Mouse (Mus musculus): ENCODE data around the gene Trir. TPM values are rescaled to one million over a fixed set of nuclear protein-coding genes. Genes with fewer than 3 reads are reported as not detected.
A peak's percentile ranks its signal among the peaks of the same experiment; 100 is the strongest.

The Trir gene
- polyA plus RNA-seq, 1 experiment from 2014 or later: 156 TPM

DNA sequence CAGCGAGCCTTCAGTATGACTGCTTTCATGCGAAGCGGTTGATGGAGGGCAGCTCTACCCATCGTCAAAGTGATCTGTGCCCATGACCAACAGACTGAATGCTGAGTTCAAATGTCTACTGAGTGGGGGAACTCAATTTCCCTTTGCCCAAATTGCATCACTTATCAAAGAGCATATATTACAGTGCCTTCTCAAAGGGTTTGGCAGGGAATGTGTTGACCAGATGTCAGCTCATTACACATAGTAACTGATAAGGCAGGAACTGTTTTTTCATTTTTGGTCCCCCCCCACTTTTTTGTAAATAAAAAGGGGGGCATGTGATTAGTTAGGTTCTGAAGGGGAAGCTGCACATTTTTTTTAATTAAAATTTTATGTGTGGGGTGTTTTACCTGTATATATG is 36.0 kb downstream of the Trir start:
- no peak for ATAC-seq (ENCODE audit: insufficient read depth)
- WGBS: 93% methylated on average over 4 of the region's 4 CpGs

GRCm38 (mm10) chr8:85065213-85065612 is 38.6 kb downstream of the Trir start:
- WGBS: 20% methylated on average over 2 of the region's 2 CpGs

More for the DNA sequence above, 36.0 kb downstream of the Trir start:
- Histone ChIP-seq H3K36me3 (ENCODE audit: insufficient read depth) (peaks cover 8% of the 10 kb centered on the region; the same call in 1 of the 2 replicates), H3K27ac (ENCODE audit: low read depth) (no peak overlapping the region), H3K9ac (no peak overlapping the region), H3K9me3 (ENCODE audit: low read depth, low read length) (no peaks in the 10 kb centered on the region), H3K27me3 (ENCODE audit: insufficient read depth, low read length) (no peaks in the 10 kb centered on the region), H3K4me3 (ENCODE audit: low read depth, low read length) (no peak overlapping the region), H3K4me2 (no peak overlapping the region), H3K4me1 (ENCODE audit: insufficient read depth) (no peaks in the 10 kb centered on the region; the same call in 1 of the 2 replicates)
- no peak for TF ChIP-seq CTCF (IDR thresholded peaks at IDR 0.05; ENCODE audit: low read depth)
- DNase-seq: no peak

GRCm38 (mm10) chr8:85067155-85067554 is 40.5 kb downstream of the Trir start:
- peaks cover 3% of the 10 kb centered on the region; the same call in 1 of the 2 replicates for H3K36me3 ChIP-seq (ENCODE audit: insufficient read depth)
- no peak for DNase-seq
- no peaks in the 10 kb centered on the region for H3K27me3 ChIP-seq (ENCODE audit: insufficient read depth, low read length)
- H3K4me1 ChIP-seq (ENCODE audit: insufficient read depth): peaks cover under 1% of the 10 kb centered on the region; the same call in 1 of the 2 replicates
- no peak overlapping the region for H3K4me2 ChIP-seq
- 100% methylated on average over 2 of the region's 2 CpGs for WGBS
- no peak for TF ChIP-seq CTCF (IDR thresholded peaks at IDR 0.05; ENCODE audit: low read depth)
- H3K27ac ChIP-seq (ENCODE audit: low read depth): no peak overlapping the region
- H3K4me3 ChIP-seq (ENCODE audit: low read depth, low read length): no peak overlapping the region
- ATAC-seq (ENCODE audit: insufficient read depth): no peak
- H3K9ac ChIP-seq: no peak overlapping the region
- no peaks in the 10 kb centered on the region for H3K9me3 ChIP-seq (ENCODE audit: low read depth, low read length)

More at GRCm38 (mm10) chr8:85065213-85065612, 38.6 kb downstream of the Trir start:
- Histone ChIP-seq H3K36me3 (ENCODE audit: insufficient read depth) (peaks cover 3% of the 10 kb centered on the region; the same call in 1 of the 2 replicates), H3K27ac (ENCODE audit: low read depth) (no peak overlapping the region), H3K9ac (no peak overlapping the region), H3K9me3 (ENCODE audit: low read depth, low read length) (no peaks in the 10 kb centered on the region), H3K4me1 (ENCODE audit: insufficient read depth) (no peaks in the 10 kb centered on the region; the same call in 1 of the 2 replicates), H3K4me2 (no peak overlapping the region), H3K27me3 (ENCODE audit: insufficient read depth, low read length) (no peaks in the 10 kb centered on the region), H3K4me3 (ENCODE audit: low read depth, low read length) (no peak overlapping the region)
- no peak for ATAC-seq (ENCODE audit: insufficient read depth)
- no peak for TF ChIP-seq CTCF (IDR thresholded peaks at IDR 0.05; ENCODE audit: low read depth)
- no peak for DNase-seq

GRCm38 (mm10) chr8:85067982-85068381 is 41.4 kb downstream of the Trir start, which contains the start of gene Gm5741:
Gm5741 (minus strand) TSS chr8:85067982.
- DNase-seq: no peak
- ATAC-seq (ENCODE audit: insufficient read depth): no peak
- Histone ChIP-seq H3K36me3 (ENCODE audit: insufficient read depth) (peaks cover 3% of the 10 kb centered on the region; the same call in 1 of the 2 replicates), H3K4me1 (ENCODE audit: insufficient read depth) (peaks cover 6% of the 10 kb centered on the region; the same call in 1 of the 2 replicates), H3K27ac (ENCODE audit: low read depth) (no peak within 1 kb of the TSS), H3K9me3 (ENCODE audit: low read depth, low read length) (no peaks in the 10 kb centered on the region), H3K4me2 (no peak within 1 kb of the TSS), H3K4me3 (ENCODE audit: low read depth, low read length) (no peak within 1 kb of the TSS), H3K9ac (no peak within 1 kb of the TSS), H3K27me3 (ENCODE audit: insufficient read depth, low read length) (no peaks in the 10 kb centered on the region)
- TF ChIP-seq CTCF (IDR thresholded peaks at IDR 0.05; ENCODE audit: low read depth): no peak

DNA sequence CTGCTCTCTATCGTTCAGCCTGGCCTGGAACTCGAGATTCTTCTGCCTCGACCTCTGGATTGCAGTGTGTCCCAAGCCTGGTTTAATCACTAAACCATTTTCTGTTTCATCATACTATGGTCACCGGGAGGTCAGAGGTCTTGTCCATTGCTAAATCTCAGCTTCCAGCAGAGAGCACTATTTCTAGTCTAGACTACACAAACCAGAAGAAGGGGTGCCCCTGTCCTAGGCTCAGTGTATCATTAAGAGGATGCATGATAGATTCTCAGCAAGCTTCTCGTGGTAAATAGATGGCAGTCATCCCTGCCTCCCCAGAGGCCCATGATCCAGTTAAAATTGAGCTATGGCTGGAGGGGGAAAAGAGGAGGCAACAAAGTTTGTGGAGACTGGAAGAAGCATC is 44.4 kb downstream of the Trir start:
- H3K27ac ChIP-seq (ENCODE audit: low read depth): peak overlapping the region; percentile 95
- ATAC-seq (ENCODE audit: insufficient read depth) (no peak), DNase-seq (peak; percentile 19)
- no peak overlapping the region for H3K9ac ChIP-seq
- peak overlapping the region; percentile 81 for H3K4me2 ChIP-seq
- 77% methylated on average over 5 of the region's 5 CpGs for WGBS
- H3K36me3 ChIP-seq (ENCODE audit: insufficient read depth): peaks cover 30% of the 10 kb centered on the region
- H3K4me3 ChIP-seq (ENCODE audit: low read depth, low read length): peak overlapping the region; percentile 71
- H3K4me1 ChIP-seq (ENCODE audit: insufficient read depth): peaks cover 6% of the 10 kb centered on the region; the same call in 1 of the 2 replicates
- TF ChIP-seq CTCF (IDR thresholded peaks at IDR 0.05; ENCODE audit: low read depth): no peak
- H3K27me3 ChIP-seq (ENCODE audit: insufficient read depth, low read length): no peaks in the 10 kb centered on the region
- H3K9me3 ChIP-seq (ENCODE audit: low read depth, low read length): no peaks in the 10 kb centered on the region

DNA sequence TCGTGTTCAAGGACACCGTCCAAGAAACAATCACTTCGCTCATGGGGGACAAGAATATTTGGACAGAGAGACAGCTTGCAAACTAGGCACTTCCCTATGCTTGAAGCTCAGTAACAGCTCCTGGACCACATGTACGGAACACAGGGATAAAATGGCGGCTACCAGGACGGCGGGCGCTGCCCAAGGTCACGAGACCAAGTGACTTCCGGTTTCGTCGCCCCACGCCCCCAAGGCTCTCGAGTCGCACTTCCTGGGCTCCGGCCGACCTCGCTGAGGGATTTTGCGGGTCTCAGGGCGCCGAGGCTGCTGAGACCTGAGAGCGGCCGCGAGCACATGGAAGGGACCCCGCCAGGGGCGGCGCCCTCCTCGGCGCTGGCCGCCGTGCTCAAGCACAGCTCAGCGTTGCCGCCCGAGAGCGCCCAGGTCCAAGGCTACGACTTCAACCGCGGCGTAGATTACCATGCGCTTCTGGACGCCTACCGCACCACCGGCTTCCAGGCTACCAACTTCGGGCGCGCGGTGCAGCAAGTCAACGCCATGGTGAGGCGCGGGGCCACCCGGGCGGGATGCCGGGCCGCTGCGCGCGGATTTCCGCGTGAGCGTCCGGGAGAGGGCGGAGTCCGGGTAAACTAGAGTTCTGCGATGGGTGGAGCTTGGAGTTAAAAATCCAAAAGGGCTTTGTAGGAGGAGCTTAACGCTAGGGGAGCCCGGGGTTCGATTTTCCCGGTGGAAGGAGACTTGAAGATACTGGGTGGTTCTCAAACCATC is 45.1 kb downstream of the Trir start, which contains the start of gene Dhps:
Gene Dhps, plus strand, starts transcription at position 244 of the 768 bp plus-strand sequence.
- Histone ChIP-seq H3K4me3 (ENCODE audit: low read depth, low read length) (peak within 1 kb of the TSS; percentile 71), H3K4me2 (peak within 1 kb of the TSS; percentile 81), H3K27ac (ENCODE audit: low read depth) (peak within 1 kb of the TSS; percentile 95), H3K27me3 (ENCODE audit: insufficient read depth, low read length) (no peaks in the 10 kb centered on the region), H3K36me3 (ENCODE audit: insufficient read depth) (peaks cover 34% of the 10 kb centered on the region), H3K9ac (peak within 1 kb of the TSS; percentile 74), H3K9me3 (ENCODE audit: low read depth, low read length) (no peaks in the 10 kb centered on the region), H3K4me1 (ENCODE audit: insufficient read depth) (peaks cover 6% of the 10 kb centered on the region; the same call in 1 of the 2 replicates)
- ATAC-seq (ENCODE audit: insufficient read depth) (peak; percentile 89), DNase-seq (peak; percentile 97)
- under 1% methylated on average over 68 of the region's 68 CpGs for WGBS
- TF ChIP-seq CTCF (IDR thresholded peaks at IDR 0.05; ENCODE audit: low read depth): no peak

- TF ChIP-seq CTCF (IDR thresholded peaks at IDR 0.05; ENCODE audit: low read depth): no peak
- Histone ChIP-seq H3K4me2 (peak overlapping the region; percentile 81), H3K9ac (peak overlapping the region; percentile 74), H3K4me3 (ENCODE audit: low read depth, low read length) (peak overlapping the region; percentile 71), H3K4me1 (ENCODE audit: insufficient read depth) (peaks cover 6% of the 10 kb centered on the region; the same call in 1 of the 2 replicates), H3K9me3 (ENCODE audit: low read depth, low read length) (no peaks in the 10 kb centered on the region), H3K27me3 (ENCODE audit: insufficient read depth, low read length) (no peaks in the 10 kb centered on the region), H3K36me3 (ENCODE audit: insufficient read depth) (peaks cover 39% of the 10 kb centered on the region), H3K27ac (ENCODE audit: low read depth) (peak overlapping the region; percentile 95; the same call in 1 of the 2 replicates)
- WGBS: 30% methylated on average over 9 of the region's 9 CpGs
- ATAC-seq (ENCODE audit: insufficient read depth): 0 out of 2 replicates have a peak, but pooled peaks have one; percentile 20
- no peak for DNase-seq
These were observed 45.8 kb downstream of the Trir start for GRCm38 (mm10) chr8:85072364-85072929.
